Mouse (Mus musculus) thymus, adult 18-20 months (tissue): ENCODE data around the gene Sgpp1.

ENCODE experiments used
- DNase-seq, 2 experiments: peaks; one replicate each; pipeline ENCODE4 v3.0.0; 2022; ENCODE audit warnings: mixed read lengths in 2 of 2

Sgpp1 gene

DNA sequence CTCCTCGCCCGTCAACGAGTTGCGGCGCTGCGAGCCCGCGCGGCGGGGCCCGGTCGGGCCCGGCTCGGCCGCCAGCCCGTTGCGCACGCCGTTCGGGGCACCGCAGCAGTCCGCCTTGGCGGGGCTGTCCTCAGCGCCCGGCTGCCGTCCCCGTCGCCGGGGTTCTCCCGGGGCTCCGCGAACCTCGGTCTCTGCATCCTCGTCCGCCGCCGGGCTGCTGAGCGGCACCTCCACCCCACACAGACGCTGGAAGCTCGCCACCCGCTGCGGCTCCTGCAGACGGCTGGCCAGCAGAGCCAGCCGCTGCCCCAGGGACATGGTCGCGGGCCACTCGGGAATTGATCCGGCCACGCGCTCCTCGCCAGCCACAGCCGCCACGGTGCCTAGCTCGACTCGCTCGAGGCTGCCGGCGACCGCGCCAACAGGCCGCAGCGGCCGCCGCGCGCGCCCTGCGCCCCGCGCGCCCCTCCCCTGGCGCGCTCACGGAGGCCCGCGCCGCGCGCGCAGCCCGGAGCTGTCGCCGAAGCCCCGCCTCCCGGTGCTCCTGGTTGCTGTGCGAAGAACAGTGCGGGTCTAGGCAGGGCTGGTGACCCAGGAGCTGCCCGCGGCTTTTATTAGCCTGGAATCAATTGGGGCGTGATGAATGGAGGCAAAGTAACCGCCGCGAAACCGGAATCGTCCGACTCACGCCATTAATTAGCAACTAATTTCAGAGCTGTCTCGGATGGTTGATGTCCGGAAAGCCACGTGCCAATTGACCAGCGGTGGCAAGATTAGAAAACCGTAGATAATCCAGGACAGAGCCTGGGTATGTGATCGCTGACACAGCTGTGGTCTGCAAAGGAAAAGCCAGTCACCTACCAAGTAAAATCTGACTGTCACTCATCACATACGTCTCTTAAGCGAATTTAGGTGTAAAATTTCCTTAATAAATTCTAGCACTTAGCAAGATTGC, at the start of gene Sgpp1:
Sgpp1 (minus strand) TSS at position 484 of the 955 bp plus-strand sequence.
- DNase-seq = peak; percentile 75 to 78

DNA sequence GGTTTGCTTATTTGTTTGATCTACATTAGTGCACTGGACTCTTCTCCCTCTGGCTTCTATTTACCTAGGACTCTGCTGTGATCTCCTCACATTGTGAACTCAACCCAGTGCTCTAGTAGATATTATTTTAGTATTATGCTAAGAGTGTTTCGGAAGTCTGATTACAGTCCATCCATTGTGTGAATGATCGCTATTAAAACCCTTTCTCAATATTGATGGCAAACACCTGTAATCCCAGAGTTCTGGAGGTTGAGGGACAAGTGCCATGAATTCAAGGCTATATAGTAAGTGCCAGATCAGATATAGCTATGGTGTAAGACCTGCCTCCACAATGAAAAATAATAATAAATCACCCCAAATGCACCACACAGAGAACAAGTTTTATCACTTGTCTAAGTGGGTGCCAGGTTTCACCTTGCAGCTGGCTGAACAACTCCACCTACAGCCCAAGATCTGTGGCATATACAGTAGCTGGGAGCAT, 48.8 kb upstream of the Sgpp1 start:
- no peak for DNase-seq

DNA sequence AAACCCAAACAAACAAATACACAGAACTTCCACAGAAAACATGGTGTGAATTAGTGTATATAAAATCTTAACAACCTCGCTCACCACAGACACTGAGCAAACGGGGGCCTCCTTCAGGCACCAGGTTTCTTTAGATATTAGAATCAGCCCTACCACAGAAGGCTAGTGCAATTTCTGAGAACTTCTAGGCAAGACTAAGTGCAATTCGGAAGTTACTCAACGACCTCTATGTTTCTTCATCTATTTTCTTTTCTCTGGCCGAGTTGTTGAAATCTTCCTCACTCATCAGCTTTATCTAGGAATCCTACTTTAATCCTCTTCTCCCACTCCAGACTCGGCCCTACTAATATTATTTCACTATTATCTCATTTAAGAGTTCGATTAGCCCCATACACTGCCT, 46.5 kb upstream of the Sgpp1 start:
- DNase-seq = no peak

DNA sequence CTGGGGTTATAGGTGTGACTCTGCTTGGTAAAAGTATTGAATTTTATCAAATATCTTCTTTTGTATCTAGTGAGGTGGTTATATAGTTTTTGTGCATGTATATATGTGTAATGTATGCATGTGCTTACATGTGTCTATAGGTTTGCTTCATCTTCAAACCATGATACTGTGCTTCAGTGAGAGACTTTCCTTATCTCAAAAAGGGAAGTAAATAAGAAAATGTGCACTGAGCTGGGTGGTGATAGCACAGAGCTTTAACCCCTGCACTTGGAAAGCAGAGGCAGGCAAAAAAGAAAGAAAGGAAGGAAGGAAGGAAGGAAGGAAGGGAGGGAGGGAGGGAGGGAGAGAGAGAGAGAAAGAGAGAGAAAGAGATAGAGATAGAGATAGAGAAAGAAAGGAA, 45.9 kb upstream of the Sgpp1 start:
- DNase-seq = no peak

DNA sequence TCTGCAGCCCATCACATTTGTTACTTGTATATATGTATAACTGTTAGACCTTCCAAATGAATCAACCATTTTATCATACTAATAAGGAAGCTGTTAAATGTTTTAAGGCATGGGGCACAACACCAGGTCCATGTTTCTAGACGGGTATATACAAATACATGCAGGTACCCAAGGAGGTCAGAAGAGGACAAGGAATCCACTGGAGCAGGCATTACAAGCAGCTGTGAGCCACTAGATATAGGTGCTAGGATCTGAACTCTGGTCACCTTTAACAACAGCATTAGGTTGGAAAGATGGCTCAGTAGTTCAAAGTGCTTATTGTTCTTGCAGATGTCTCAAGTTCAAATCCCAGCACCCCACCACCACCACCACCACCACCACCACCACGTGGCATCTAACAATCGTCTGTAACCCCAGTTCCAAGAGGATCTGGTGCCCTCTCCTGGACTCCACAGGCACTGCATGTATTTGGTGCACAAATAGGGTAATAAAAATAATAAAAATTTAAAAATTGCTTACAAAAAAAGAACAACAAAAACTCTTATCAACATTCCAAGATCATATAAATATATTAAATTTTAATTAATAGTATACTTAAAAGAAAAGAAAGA, 37.0 kb upstream of the Sgpp1 start:
- DNase-seq = peak; percentile 16 to 47

DNA sequence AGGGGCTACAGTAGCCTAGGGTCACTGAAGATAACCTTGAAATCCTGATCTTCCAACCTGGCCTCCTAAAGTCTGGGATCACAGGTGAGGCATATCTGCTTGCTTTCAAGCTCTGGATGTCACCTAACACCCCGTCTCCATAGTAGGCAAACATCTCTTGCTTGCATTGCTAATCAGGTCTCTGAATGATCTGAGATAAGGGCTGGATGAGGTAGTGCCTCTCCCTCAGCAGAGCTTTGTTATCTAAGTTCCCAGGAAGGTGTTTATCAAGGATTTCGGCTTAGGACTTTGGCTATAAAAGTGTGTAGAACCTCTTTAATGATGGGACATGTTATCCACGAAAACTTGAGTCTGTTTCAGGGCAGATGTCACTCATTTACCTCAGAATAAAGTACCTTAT, 35.9 kb upstream of the Sgpp1 start:
- DNase-seq = no peak

DNA sequence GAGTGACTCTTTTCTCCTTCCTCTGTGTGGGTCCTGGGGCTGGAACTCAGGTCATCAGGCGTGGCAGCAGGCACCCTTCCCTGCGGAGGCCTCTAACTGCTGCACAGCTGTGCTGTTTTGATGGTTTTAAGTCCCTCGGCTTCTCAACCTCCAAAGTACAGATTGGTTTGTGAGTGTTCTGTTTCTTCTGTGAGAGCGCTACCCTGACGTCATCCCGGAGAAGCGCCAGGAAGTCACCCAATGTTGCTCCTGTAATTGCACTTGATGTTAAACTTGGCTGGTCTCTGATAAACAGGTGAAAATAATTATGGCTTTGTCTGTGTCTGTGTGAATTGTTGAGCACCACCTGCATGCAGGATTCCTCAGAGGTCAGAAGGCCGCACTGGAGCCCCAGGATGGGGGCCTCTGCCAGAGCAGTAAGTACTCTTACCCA, 31.4 kb upstream of the Sgpp1 start:
- peak; percentile 58 to 78 for DNase-seq

DNA sequence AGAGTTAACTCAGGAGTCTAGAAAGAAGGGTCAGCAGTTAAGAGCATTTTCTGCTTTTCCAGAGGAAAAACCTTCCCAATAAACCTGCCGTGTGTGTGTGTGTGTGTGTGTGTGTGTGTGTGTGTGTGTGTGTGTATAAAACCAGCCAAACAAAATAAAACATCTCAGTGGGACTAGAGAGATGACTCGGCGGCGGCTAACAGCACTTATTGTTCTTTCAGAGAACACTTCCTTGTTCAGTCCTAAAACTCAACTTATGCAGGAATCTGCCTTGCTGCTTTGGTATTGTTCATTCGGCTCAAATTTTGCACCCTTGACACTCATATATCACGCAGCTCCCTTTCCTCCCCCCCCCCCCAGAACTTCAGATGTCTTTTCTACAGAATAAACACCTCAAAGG, 30.9 kb upstream of the Sgpp1 start:
- DNase-seq = peak in 1 of 2 experiments; percentile 9

DNA sequence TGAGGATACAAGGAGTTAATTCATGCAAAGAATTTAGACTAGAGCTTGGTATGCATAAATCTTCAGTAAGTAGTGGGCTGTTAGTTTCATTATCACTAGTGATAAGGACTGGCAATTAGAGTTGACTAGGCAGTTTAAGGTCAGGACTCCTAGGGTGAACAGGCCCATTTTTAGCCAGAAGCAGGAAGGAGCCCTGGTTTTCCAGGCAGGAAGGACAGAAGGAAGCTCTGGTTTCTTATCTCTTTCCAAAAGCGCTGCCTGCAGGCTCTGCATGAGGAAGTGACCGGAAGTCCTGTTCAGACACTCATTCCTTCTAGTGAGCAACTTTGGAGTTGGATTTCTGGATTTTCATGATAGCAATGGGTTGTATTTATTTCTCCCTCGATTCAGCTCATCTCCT, 30.2 kb upstream of the Sgpp1 start:
- no peak for DNase-seq

DNA sequence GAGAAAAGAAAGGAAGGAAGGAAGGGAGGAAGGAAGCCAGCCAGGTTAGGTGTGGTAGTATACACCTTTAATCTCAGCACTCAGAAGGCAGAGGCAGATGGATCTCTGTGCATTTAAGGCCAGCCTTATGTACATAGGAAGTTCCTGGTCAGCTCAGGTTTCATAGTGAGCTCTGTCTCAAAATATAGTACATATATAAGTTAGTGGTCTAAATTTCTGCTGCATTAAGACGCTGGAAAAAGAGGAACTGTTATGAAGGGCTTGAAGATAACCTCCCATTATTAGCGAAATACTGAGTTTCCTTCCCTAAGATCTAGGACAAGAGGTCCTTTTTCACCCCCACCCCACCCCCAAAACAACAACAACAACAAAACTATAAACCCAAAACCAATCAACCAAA, 20.9 kb upstream of the Sgpp1 start:
- DNase-seq = no peak

DNA sequence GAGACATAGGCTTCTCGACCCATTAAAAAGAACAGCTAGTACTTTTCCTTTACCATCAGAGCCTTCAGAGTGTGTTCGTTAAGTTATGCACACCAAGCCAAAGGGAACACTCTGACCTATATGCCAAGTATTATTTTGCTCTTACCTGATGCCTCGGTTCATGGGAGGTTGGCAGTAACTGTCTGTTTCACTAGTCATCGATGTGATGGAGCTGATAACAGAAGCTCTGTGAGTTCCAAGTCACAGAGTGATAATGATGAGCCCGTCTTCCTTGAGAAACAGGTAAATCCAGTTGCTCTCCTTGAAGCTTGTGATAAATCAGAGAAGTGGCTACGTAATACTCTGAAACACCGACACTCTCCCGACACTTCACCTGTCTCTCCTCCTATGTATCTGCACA, 18.2 kb upstream of the Sgpp1 start:
- no peak for DNase-seq

DNA sequence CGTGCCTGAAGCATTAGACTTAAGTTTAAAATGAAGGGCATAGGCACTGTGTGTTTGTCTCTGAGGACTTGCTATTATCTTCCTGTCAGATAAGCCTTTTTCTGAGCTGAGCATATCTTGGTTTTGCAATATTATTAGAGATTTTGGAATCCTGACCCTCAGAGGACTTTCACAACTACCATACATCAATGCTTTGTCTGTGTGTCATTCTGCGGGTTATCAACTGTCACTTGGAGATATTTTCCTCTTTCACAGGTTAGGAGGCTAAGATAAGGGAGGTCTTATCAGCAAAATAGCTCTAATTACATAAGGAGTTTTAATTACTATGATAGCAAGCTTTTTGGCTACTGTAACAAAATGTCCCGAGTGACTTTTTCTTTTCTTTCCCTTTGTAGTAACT, 16.5 kb upstream of the Sgpp1 start:
- DNase-seq = no peak

DNA sequence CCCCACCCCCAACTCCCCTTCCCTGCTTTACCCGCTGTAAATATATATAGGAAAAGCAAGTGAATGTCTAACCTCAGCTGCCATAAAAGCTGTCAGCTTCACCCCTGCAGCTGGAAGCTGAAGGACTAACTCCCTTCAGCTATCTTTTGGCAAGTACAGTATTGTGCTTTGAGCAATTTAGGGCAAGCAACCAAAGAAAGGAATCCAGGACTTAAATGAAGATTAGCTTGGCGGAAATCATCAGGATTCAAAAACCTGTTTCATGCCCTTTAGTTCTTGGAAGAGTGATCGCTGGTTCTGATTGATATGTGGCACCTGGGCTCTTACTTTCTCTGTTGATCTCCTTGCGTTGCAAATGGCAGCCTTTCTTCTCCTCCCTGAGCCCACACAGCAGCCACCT, 13.0 kb upstream of the Sgpp1 start:
- DNase-seq = no peak

DNA sequence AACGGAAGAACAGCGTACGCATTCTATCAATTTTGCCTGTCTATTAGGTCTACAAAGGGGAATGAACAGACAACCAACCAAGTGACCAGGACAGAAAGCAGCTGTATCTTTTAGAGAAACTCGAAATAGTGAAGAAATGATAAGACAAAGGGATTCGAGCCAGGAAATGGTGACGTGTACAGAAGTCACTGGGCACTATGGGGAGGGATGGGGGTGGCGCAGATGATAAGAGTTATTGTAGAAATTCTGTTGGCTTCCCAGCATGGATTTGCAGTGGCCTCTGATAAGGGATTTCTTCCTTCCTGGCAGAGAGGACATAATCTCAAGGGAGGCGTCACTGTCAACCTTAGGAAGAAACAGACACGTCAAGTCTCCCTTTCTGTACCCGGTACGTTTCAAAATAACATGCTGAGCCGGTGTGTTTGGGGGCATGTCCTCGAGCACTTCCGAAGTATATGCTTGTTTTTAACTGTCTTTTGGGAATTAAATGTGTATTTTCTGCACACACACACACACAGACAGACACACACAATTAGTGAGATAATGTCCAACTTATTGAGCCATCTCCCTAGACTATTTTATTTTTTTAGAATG, 10.3 kb upstream of the Sgpp1 start:
- DNase-seq = no peak

DNA sequence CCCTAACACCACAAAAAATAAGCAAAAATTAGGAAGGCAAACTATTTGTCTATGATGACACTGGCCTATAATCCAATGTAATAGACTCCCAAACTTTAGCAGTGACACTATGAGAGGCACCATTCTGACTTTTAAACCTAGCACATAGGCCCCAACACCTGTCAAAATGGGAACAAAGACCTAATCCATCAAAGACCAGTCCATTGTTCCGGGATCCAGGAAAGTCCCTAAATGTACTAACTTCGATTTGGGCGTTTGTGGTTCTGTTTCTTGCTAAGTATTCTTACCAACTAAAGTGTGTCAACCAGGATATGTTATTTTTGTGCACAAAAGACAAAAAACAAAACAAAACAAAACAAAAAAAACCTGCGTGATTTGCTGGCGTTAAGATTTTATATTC, 6.6 kb upstream of the Sgpp1 start:
- DNase-seq = no peak

DNA sequence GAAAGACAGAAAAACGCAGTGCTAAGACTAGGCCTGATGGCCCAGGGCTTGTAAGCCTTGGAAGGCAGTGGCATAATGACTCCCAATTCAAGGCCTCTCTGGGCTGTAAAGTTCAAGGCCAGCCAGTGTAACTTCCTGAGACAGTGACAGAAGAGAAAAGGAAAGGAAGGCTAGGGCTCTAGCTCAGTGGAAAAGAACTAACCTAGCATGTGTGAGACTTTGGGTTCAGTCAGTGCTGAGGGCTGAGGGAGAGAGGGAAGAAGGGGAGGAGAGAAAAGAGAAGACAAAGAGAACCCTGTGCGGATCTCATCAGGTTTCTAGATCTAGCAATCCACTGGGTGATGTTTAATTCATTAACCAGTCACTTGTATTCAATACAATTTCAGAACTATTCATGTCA, 5.7 kb upstream of the Sgpp1 start:
- no peak for DNase-seq

DNA sequence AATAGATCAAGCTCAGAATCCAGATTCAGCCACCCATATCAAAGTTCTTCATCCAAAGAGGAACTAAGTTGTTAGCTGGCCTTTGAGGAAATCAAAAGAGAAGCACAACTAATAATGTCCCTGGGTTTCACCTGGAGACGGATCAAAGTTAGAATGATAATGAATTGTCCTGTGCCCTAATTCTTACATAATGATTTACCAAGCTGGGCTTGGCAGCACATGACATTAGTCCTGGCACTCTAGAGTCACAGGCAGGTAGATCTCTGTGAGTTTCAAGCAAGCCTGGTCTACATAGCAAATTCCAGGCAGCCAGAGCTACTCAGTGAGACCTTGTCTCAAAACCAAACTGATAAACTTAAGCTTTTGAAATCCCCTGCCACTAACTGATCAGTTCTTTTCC, 4.9 kb upstream of the Sgpp1 start:
- DNase-seq = no peak

DNA sequence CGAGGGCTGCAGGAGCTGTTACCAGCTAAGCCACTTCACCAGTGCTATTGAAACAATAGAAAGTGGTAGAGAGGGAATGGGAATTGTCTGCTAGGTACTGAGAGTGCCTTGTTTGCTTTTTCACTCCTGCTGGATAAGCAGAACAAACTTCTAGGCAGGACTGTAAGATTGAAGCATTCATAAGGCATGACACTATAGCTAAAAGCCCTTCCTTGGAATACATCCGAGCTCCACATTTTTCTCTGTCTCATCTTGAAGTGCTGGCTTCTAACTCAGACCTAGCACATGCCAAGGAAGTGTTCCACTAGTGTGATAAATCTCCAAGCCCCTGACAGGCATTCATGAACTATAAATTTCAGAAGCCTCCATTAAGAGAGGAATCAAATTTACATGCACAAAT, 4.1 kb upstream of the Sgpp1 start:
- DNase-seq = no peak

DNA sequence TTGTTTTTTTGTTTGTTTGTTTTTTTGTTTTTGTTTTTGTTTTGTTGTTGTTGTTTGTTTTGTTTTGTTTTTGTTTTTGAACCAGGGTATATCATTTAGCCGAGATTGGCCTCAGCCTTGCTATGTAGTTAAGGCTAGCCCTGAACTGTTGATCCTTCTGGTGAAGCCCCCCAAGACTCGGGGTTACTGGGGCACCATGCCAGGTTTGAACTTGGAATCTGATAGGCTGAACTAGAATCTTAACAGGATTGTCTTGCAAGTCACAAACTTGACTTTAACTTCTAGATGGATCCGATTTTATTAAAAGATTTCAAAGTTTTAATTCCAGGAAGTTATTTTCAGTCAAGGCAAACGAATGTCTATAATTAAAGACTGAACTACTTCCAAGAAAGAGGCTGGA, 767 bp upstream of the Sgpp1 start:
- no peak for DNase-seq

DNA sequence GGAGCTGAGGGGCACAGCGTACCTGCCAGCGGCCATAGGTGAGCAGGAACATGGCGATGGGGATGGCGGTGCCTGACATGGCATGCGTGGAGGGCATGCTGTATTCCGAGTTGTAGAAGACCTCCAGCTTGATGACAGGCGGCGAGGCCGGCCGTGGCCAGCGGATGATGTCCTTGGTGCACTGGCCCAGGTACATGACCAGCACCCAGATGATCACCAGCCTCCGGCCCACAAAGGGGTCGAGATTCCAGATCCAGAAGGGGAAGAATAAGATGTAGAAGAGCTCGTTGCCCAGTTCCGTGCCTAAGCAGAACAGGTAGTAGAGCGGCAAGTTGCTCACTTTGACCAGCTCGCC, 661 bp downstream of the Sgpp1 start:
- DNase-seq = peak; percentile 34 to 40

DNA sequence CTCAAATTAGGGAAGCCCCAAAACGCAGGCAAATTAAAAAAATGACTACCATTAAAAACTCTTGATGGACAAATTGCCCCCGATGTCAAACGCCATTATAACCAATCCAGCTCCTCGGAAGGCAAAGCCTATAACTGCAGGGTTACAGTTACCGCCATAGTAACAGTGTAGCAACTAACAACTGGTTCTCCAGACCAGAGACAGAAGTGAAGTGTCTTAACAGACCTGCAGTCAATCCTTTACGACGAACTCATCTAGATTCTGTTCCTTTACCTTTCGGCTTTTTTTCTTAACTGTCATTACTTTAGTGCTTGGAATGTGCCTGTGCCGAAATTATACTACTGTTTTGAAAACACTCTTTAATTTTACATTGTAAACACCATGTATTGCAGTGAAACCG, 1.4 kb downstream of the Sgpp1 start:
- DNase-seq = no peak

DNA sequence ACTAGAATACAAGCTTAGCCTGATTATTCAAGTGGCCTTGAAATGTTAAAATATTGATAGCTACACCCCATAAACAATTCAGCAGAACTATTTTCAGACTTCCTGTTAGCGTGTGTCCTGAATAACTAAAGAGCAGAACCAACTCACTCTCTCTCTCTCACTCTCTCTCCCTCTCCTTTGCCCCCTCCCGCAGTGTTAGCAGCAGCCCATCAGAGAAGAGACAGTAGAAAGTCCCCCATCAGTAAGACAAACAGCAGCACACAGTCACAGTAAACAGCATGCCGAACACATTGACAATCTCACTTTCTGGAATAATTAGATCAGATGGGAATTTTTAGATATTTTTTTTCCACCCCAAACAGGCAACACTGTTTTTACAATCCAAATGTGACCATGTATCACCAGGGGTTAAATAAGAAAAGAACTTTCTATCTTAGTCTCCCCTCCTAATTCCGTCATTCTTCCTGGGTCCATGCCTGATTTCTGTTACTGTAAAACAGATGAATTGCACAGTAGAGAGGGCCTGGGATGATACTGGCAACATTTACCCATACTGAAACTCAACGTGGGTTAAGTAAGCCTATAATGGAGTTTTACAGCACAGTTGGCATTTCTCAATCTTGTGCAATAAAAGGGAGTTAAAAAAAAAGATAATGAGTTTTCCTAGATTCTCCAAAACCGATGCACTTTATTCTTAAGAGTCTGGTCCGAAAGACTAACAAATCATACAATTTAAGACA, 2.0 kb downstream of the Sgpp1 start:
- no peak for DNase-seq

DNA sequence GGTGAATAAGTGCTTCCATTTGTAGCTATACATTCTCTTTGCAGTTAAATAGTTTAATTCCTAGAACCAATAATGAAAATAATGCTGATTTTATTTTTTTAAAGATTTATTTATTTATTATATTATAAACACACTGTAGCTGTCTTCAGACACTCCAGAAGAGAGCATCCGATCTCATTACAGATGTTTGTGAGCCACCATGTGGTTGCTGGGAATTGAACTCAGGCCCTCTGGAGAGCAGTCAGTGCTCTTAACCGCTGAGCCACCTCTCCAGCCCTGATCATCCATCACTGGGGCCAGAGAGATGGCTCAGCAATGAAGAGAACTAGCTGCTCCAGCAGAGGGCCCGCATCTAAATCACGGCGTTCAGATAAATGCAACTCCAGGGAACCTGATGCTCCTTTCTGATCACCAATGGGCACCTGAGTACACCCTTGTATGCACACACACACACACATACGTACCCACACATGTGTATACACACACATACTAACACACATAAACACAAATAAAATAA, 3.5 kb downstream of the Sgpp1 start:
- DNase-seq = no peak
